Mouse (Mus musculus) hindbrain, embryonic 16.5 days (tissue): ENCODE measurements around the gene Ctsl. TPM values are rescaled to one million over a fixed set of nuclear protein-coding genes. Genes with fewer than 3 reads are reported as not detected.

ENCODE experiments used
- ATAC-seq: fragments of 200-750 bp; cut with Nextera tagmentation; 2 replicates; pipeline ENCODE4 v1.8.0; 2017; ENCODE audit warnings: moderate TSS enrichment, moderate library complexity
- H3K27ac ChIP-seq: fragments of 300-500 bp; sonication (generic); 2 replicates; pipeline ENCODE4 v1.5.1; 2014; ENCODE audit warnings: low read depth, mild to moderate bottlenecking, control low read depth, low read length, moderate library complexity
- H3K27me3 ChIP-seq: fragments of 300-500 bp; sonication (generic); replicated peaks from 2 replicates; pipeline ENCODE4 v1.6.1; 2014; ENCODE audit warnings: low read length; ENCODE audit not compliant: control insufficient read depth, insufficient read depth
- H3K36me3 ChIP-seq: fragments of 300-500 bp; sonication (generic); 2 replicates; pipeline ENCODE4 v1.6.1; 2014; ENCODE audit warnings: mild to moderate bottlenecking, low read length, moderate library complexity, mixed read lengths; ENCODE audit not compliant: control insufficient read depth, insufficient read depth
- H3K4me1 ChIP-seq: fragments of 300-500 bp; sonication (generic); 2 replicates; pipeline ENCODE4 v1.6.1; 2014; ENCODE audit warnings: low read depth, low read length; ENCODE audit not compliant: control insufficient read depth, insufficient read depth
- H3K4me2 ChIP-seq: fragments of 300-500 bp; sonication (generic); 2 replicates; pipeline ENCODE4 v1.6.1; 2014; ENCODE audit warnings: mild to moderate bottlenecking, low read length, control low read depth, moderate library complexity
- H3K4me3 ChIP-seq: fragments of 300-500 bp; sonication (generic); 2 replicates; pipeline ENCODE4 v1.5.1; 2014; ENCODE audit warnings: mild to moderate bottlenecking, low read length, control low read depth, moderate library complexity
- H3K9ac ChIP-seq: fragments of 300-500 bp; sonication (generic); 2 replicates; pipeline ENCODE4 v1.6.1; 2014; ENCODE audit warnings: low read depth, mild to moderate bottlenecking, control low read depth, low read length, moderate library complexity
- H3K9me3 ChIP-seq: fragments of 300-500 bp; sonication (generic); 2 replicates; pipeline ENCODE4 v1.6.1; 2014; ENCODE audit warnings: mild to moderate bottlenecking, low read length, moderate library complexity; ENCODE audit not compliant: control insufficient read depth
- WGBS: fragments of 180-500 bp; shearing (Covaris S2); extraction: QIAGEN DNeasy Blood & Tissue Kit; methylation state at CpG from one replicate; pipeline ENCODE4 v1.1.7; 2014; 5-methylcytosine and 5-hydroxymethylcytosine counted together
- polyA plus RNA-seq: library from polyadenylated mRNA; unstranded; fragments of >200 nt; fragmentation: Nextera tagmentation; extraction: Ambion mirVana; gene quantifications from 2 replicates; pipeline ENCODE4 v1.2.1, GENCODE M21; 2015

The Ctsl gene
- polyA plus RNA-seq, 1 experiment from 2014 or later = 197 TPM

GRCm38 (mm10) chr13:64333102-64333501, 37.6 kb downstream of the Ctsl start:
- H3K36me3 ChIP-seq = no peaks in the 10 kb centered on the region
- no peak overlapping the region for H3K4me3 ChIP-seq
- H3K9ac ChIP-seq = no peak overlapping the region
- H3K9me3 ChIP-seq = no peaks in the 10 kb centered on the region
- no peaks in the 10 kb centered on the region for H3K27me3 ChIP-seq
- H3K4me2 ChIP-seq = no peak overlapping the region
- no peaks in the 10 kb centered on the region for H3K4me1 ChIP-seq
- H3K27ac ChIP-seq = no peak overlapping the region
- 92% methylated on average over 3 of the region's 3 CpGs for WGBS
- no peak for ATAC-seq

- no peaks in the 10 kb centered on the region for H3K36me3 ChIP-seq
- H3K27me3 ChIP-seq = no peaks in the 10 kb centered on the region
- no peaks in the 10 kb centered on the region for H3K4me1 ChIP-seq
- H3K9ac ChIP-seq = no peak overlapping the region
- ATAC-seq = no peak
- 83% methylated on average over 6 of the region's 6 CpGs for WGBS
- no peak overlapping the region for H3K4me2 ChIP-seq
- no peak overlapping the region for H3K4me3 ChIP-seq
- H3K27ac ChIP-seq = no peak overlapping the region
- no peaks in the 10 kb centered on the region for H3K9me3 ChIP-seq
Measured at GRCm38 (mm10) chr13:64332321-64332720, 38.4 kb downstream of the Ctsl start.

- H3K27ac ChIP-seq = no peak overlapping the region
- no peaks in the 10 kb centered on the region for H3K4me1 ChIP-seq
- no peaks in the 10 kb centered on the region for H3K27me3 ChIP-seq
- no peak for ATAC-seq
- H3K36me3 ChIP-seq = no peaks in the 10 kb centered on the region
- H3K9me3 ChIP-seq = no peaks in the 10 kb centered on the region
- WGBS = 85% methylated on average over 8 of the region's 8 CpGs
- H3K9ac ChIP-seq = no peak overlapping the region
- no peak overlapping the region for H3K4me3 ChIP-seq
- no peak overlapping the region for H3K4me2 ChIP-seq
Measured at GRCm38 (mm10) chr13:64322561-64323281, 48.0 kb downstream of the Ctsl start.

- ATAC-seq = no peak
- H3K4me3 ChIP-seq = no peak overlapping the region
- H3K4me2 ChIP-seq = no peak overlapping the region
- WGBS = 88% methylated on average over 8 of the region's 8 CpGs
- H3K9me3 ChIP-seq = no peaks in the 10 kb centered on the region
- H3K27ac ChIP-seq = no peak overlapping the region
- H3K9ac ChIP-seq = no peak overlapping the region
- no peaks in the 10 kb centered on the region for H3K27me3 ChIP-seq
- no peaks in the 10 kb centered on the region for H3K4me1 ChIP-seq
- no peaks in the 10 kb centered on the region for H3K36me3 ChIP-seq
Measured at GRCm38 (mm10) chr13:64320334-64320733, 50.4 kb downstream of the Ctsl start.

- Histone ChIP-seq H3K9ac (no peak overlapping the region), H3K27ac (no peak overlapping the region), H3K4me1 (no peaks in the 10 kb centered on the region), H3K27me3 (no peaks in the 10 kb centered on the region), H3K4me3 (no peak overlapping the region), H3K36me3 (no peaks in the 10 kb centered on the region), H3K9me3 (no peaks in the 10 kb centered on the region), H3K4me2 (no peak overlapping the region)
- no peak for ATAC-seq
Measured at GRCm38 (mm10) chr13:64319782-64320181, 50.9 kb downstream of the Ctsl start.

- WGBS = 63% methylated on average over 2 of the region's 2 CpGs
- Histone ChIP-seq H3K4me3 (no peak overlapping the region), H3K4me2 (no peak overlapping the region), H3K27me3 (no peaks in the 10 kb centered on the region), H3K36me3 (no peaks in the 10 kb centered on the region), H3K9me3 (no peaks in the 10 kb centered on the region), H3K27ac (no peak overlapping the region), H3K4me1 (no peaks in the 10 kb centered on the region), H3K9ac (no peak overlapping the region)
- no peak for ATAC-seq
Measured at GRCm38 (mm10) chr13:64318355-64318754, 52.3 kb downstream of the Ctsl start.

GRCm38 (mm10) chr13:64315483-64316050, 55.1 kb downstream of the Ctsl start:
- no peaks in the 10 kb centered on the region for H3K27me3 ChIP-seq
- H3K9ac ChIP-seq = no peak overlapping the region
- WGBS = 4% methylated on average over 3 of the region's 3 CpGs
- H3K36me3 ChIP-seq = no peaks in the 10 kb centered on the region
- no peak overlapping the region for H3K4me3 ChIP-seq
- no peak overlapping the region for H3K27ac ChIP-seq
- no peak overlapping the region for H3K4me2 ChIP-seq
- H3K9me3 ChIP-seq = no peaks in the 10 kb centered on the region
- peaks cover 7% of the 10 kb centered on the region for H3K4me1 ChIP-seq
- no peak for ATAC-seq

- H3K27me3 ChIP-seq = no peaks in the 10 kb centered on the region
- no peaks in the 10 kb centered on the region for H3K9me3 ChIP-seq
- H3K4me1 ChIP-seq = peaks cover 7% of the 10 kb centered on the region
- WGBS = 73% methylated on average over 3 of the region's 3 CpGs
- no peak overlapping the region for H3K9ac ChIP-seq
- no peak overlapping the region for H3K27ac ChIP-seq
- no peak overlapping the region for H3K4me3 ChIP-seq
- no peak overlapping the region for H3K4me2 ChIP-seq
- no peak for ATAC-seq
- no peaks in the 10 kb centered on the region for H3K36me3 ChIP-seq
Measured at GRCm38 (mm10) chr13:64314041-64314440, 56.6 kb downstream of the Ctsl start.

- H3K9me3 ChIP-seq = no peaks in the 10 kb centered on the region
- no peak overlapping the region; the same call in 1 of the 2 replicates for H3K27ac ChIP-seq
- no peaks in the 10 kb centered on the region for H3K36me3 ChIP-seq
- peak overlapping the region; percentile 71 for H3K4me2 ChIP-seq
- no peaks in the 10 kb centered on the region for H3K27me3 ChIP-seq
- peak overlapping the region; percentile 78 for H3K4me3 ChIP-seq
- 0% methylated on average over 2 of the region's 2 CpGs for WGBS
- ATAC-seq = peak; percentile 57; the same call in 1 of the 2 replicates
- H3K4me1 ChIP-seq = peaks cover 7% of the 10 kb centered on the region
- H3K9ac ChIP-seq = peak overlapping the region; percentile 76
Measured at GRCm38 (mm10) chr13:64312916-64313289, 57.8 kb downstream of the Ctsl start.
